Mouse (Mus musculus) neural tube, embryonic 15.5 days (tissue): ENCODE data around the gene Jam3. TPM values are rescaled to one million over a fixed set of nuclear protein-coding genes. Genes with fewer than 3 reads are reported as not detected.
A peak's percentile ranks its signal among the peaks of the same experiment; 100 is the strongest.

Experiments
- ATAC-seq: fragments of 200-750 bp; cut with Nextera tagmentation; 2 replicates; pipeline ENCODE4 v1.8.0; 2017; ENCODE audit warnings: mild to moderate bottlenecking, moderate TSS enrichment, moderate library complexity; ENCODE audit not compliant: low FRiP score
- H3K27ac ChIP-seq: fragments of 300-500 bp; sonication (generic); replicated peaks from 2 replicates; pipeline ENCODE4 v1.5.1; 2015; ENCODE audit warnings: mild to moderate bottlenecking, inconsistent platforms
- H3K27me3 ChIP-seq: fragments of 300-500 bp; sonication (generic); replicated peaks from 2 replicates; pipeline ENCODE4 v1.6.1; 2015; ENCODE audit warnings: inconsistent platforms
- H3K36me3 ChIP-seq: fragments of 300-500 bp; sonication (generic); 2 replicates; pipeline ENCODE4 v1.6.1; 2015; ENCODE audit warnings: inconsistent platforms
- H3K4me1 ChIP-seq: fragments of 300-500 bp; sonication (generic); 2 replicates; pipeline ENCODE4 v1.6.1; 2015; ENCODE audit warnings: inconsistent platforms
- H3K4me2 ChIP-seq: fragments of 300-500 bp; sonication (generic); 2 replicates; pipeline ENCODE4 v1.6.1; 2015; ENCODE audit warnings: inconsistent platforms, mild to moderate bottlenecking, moderate library complexity
- H3K4me3 ChIP-seq: fragments of 300-500 bp; sonication (generic); replicated peaks from 2 replicates; pipeline ENCODE4 v1.5.1; 2015; ENCODE audit warnings: mild to moderate bottlenecking, inconsistent platforms
- H3K9ac ChIP-seq: fragments of 300-500 bp; sonication (generic); replicated peaks from 2 replicates; pipeline ENCODE4 v1.6.1; 2015; ENCODE audit warnings: mild to moderate bottlenecking, inconsistent platforms
- H3K9me3 ChIP-seq: fragments of 300-500 bp; sonication (generic); replicated peaks from 2 replicates; pipeline ENCODE4 v1.6.1; 2016; ENCODE audit warnings: inconsistent platforms
- WGBS: fragments of 180-500 bp; shearing (Covaris S2); methylation state at CpG from one replicate; pipeline ENCODE4 v1.1.7; 2015; ENCODE audit warnings: mixed read lengths; 5-methylcytosine and 5-hydroxymethylcytosine counted together
- polyA plus RNA-seq: library from polyadenylated mRNA; unstranded; fragments of >200 nt; fragmentation: Nextera tagmentation; extraction: Ambion mirVana; gene quantifications from 2 replicates; pipeline ENCODE4 v1.2.1, GENCODE M21; 2015

The Jam3 gene
- polyA plus RNA-seq, 1 experiment from 2014 or later, result 42.3 TPM

DNA sequence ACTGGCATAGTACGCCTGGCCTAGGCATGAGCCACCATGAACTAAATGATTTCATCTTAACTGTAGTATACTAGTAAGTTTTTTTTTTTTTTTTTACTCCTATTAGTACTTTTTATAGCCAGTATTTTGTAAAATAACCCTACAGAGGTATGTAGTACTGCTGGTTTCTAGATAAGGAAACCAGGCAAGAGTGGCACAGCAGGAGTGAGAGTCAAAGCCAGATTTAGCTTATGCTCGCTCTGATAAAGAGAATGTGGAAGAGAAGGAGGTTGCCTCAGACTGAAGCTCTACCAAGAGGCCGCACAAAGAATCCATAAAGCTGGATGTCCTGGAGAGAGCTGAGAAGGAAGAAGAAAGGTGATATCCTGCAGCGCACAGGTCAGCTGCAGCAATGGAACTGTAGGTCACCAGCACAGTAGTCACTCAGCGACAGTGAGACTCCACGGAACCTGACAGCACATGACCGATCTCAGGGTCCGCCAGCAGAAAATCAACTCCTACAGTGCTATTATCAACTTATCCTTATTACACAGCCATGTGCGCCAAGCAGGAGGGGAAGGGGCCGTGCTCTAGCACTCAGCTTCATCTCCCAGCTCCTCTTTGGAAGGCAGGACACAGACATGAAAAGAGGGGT, 14.7 kb downstream of the Jam3 start:
- Histone ChIP-seq H3K4me2 (no peak overlapping the region), H3K27ac (no peak overlapping the region), H3K4me3 (no peak overlapping the region), H3K4me1 (no peaks in the 10 kb centered on the region), H3K9ac (no peak overlapping the region), H3K9me3 (no peaks in the 10 kb centered on the region), H3K36me3 (peaks cover 8% of the 10 kb centered on the region; the same call in 1 of the 2 replicates), H3K27me3 (no peaks in the 10 kb centered on the region)
- ATAC-seq, result no peak
- 93% methylated on average over 10 of the region's 10 CpGs for WGBS

DNA sequence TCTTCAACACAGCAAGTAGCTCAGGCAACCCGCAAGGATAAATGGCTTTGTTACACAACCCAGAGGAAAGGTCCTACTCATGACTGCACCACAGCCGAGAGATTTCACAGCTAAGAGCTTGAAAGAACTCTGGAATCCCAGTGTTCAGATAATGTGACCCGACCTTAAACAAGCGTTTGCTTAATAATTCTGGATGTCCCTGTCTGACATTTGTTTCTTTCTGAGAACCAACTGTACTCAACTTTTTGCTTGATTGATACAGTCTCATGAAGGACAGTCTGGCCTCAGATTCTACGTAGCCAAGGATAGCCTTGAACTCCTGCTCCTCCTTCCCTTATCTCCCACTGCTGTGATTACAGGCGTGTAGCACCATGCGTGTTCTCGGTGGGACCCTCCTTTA, 18.6 kb downstream of the Jam3 start:
- WGBS, result 89% methylated on average over 8 of the region's 8 CpGs
- no peak for ATAC-seq

DNA sequence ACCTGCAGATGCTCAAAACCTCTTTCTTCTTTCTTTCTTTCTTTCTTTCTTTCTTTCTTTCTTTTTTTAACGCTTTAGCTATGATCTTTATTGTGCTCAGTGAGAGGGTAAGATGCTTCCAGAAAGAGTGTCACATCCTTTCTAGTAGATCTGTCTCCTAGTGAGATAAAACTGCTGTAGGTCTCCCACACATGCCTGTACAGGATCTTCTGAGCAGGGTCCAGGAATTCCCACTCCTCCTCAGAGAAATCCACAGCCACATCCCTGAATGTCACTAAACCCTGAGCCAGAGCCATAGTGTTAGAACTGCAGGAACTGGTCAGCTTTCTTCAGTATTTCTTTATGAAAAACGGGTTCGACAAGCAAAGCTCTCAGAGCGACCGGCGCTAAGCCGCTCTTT, 19.8 kb downstream of the Jam3 start:
- Histone ChIP-seq H3K9me3 (no peaks in the 10 kb centered on the region), H3K4me1 (peaks cover 3% of the 10 kb centered on the region; the same call in 1 of the 2 replicates), H3K4me2 (no peak overlapping the region), H3K27me3 (no peaks in the 10 kb centered on the region), H3K4me3 (no peak overlapping the region), H3K36me3 (0 out of 2 replicates have a peak, but pooled peaks cover 2% of the 10 kb centered on the region), H3K9ac (no peak overlapping the region), H3K27ac (no peak overlapping the region)
- ATAC-seq, result no peak
- WGBS, result 93% methylated on average over 7 of the region's 7 CpGs

More for the DNA sequence above, 18.6 kb downstream of the Jam3 start:
- H3K36me3 ChIP-seq, result peaks cover 6% of the 10 kb centered on the region; the same call in 1 of the 2 replicates
- no peak overlapping the region for H3K27ac ChIP-seq
- no peak overlapping the region for H3K9ac ChIP-seq
- H3K9me3 ChIP-seq, result no peaks in the 10 kb centered on the region
- no peak overlapping the region for H3K4me3 ChIP-seq
- H3K27me3 ChIP-seq, result no peaks in the 10 kb centered on the region
- peaks cover 3% of the 10 kb centered on the region; the same call in 1 of the 2 replicates for H3K4me1 ChIP-seq
- H3K4me2 ChIP-seq, result no peak overlapping the region

DNA sequence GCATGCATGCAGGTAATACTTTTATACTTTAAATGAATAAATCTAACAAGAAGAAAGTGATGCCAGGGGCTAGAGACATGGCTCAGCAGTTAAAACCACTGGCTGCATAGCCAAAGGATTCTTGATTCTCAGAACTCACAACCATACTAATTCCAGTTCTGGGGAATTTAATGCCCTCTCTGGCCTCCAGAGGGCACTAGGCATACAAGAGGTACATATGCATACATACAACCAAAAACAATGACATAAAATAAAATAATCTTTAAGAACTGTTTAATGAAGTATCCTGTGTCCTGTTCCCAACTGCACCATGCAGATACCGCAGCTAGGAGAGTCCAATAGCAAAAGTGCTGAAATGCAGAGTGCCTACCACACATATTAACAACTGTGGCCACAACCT, 20.8 kb downstream of the Jam3 start:
- H3K36me3 ChIP-seq, result no peaks in the 10 kb centered on the region
- ATAC-seq, result peak; percentile 50
- WGBS, result 68% methylated on average over 1 of the region's 1 CpGs

DNA sequence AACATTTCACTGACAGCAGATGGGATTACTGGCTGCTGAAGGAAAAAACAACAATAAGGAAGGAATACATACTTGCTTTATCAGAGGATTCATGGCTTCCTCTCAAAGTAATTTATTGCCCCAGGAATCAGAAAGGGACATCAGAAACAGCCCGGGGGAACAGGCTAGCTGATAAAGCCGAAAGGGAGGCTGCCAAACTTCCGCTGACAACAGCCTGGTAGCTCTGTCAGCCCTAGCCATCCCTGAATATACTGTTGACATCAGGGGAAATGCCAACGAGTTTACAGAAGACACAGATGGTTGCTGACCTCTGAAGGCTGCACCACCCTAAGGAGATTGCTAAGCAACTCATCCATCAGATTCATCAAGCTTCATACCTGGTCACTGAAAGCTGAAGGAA, 26.6 kb downstream of the Jam3 start:
- Histone ChIP-seq H3K27ac (no peak overlapping the region), H3K9ac (no peak overlapping the region), H3K4me1 (peaks cover 4% of the 10 kb centered on the region), H3K9me3 (no peaks in the 10 kb centered on the region), H3K4me3 (no peak overlapping the region), H3K27me3 (no peaks in the 10 kb centered on the region), H3K36me3 (no peaks in the 10 kb centered on the region), H3K4me2 (no peak overlapping the region)
- no peak for ATAC-seq
- WGBS, result 70% methylated on average over 4 of the region's 4 CpGs

More for the DNA sequence above, 20.8 kb downstream of the Jam3 start:
- Histone ChIP-seq H3K27me3 (no peaks in the 10 kb centered on the region), H3K27ac (no peak overlapping the region), H3K9me3 (no peaks in the 10 kb centered on the region), H3K4me3 (no peak overlapping the region), H3K4me1 (peaks cover 3% of the 10 kb centered on the region; the same call in 1 of the 2 replicates), H3K9ac (no peak overlapping the region), H3K4me2 (no peak overlapping the region)

DNA sequence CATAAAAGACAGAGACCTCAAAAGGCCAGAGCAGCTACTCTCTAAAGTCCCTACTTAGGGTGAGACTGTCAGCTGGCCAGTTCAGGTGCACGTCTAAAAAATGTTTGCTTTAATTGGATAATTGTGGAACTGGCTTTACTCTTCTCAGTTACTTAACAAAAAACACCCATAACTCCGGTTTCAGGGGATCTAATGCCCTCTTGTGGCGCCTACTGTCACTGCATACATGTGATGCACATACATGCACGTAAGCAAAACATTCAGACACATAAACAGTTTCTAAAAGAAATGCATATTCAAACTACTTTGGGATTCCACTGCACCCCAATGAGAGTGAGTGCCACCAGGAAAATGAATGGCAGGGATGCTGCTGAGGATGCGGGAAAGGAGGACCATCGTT, 28.7 kb downstream of the Jam3 start:
- H3K27me3 ChIP-seq, result no peaks in the 10 kb centered on the region
- H3K36me3 ChIP-seq, result no peaks in the 10 kb centered on the region
- 94% methylated on average over 6 of the region's 6 CpGs for WGBS
- no peak overlapping the region for H3K4me2 ChIP-seq
- H3K4me1 ChIP-seq, result peaks cover 19% of the 10 kb centered on the region
- H3K9ac ChIP-seq, result no peak overlapping the region
- no peak for ATAC-seq
- H3K27ac ChIP-seq, result no peak overlapping the region
- H3K9me3 ChIP-seq, result no peaks in the 10 kb centered on the region
- H3K4me3 ChIP-seq, result no peak overlapping the region

DNA sequence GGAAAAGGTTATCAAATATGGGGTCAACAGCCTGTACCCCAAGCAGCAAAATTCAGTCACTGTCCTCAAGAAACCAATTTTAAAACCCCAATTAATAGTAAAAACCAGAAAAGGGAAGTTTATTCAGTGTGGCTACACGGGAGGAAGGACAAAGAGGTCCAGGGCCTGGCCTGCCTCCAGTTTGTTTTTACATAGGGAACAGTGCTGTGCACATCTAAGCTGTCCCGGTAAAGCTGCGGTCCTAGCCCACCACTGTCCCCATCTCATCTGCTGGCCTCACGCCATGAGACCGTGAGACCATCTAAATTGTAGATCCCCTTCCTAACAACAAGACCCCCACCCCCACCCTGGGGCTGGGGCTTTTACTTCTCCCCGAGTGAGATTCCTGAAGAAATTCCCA, 29.8 kb downstream of the Jam3 start:
- WGBS, result 44% methylated on average over 6 of the region's 6 CpGs
- Histone ChIP-seq H3K27me3 (no peaks in the 10 kb centered on the region), H3K4me1 (peaks cover 19% of the 10 kb centered on the region), H3K36me3 (no peaks in the 10 kb centered on the region), H3K4me3 (no peak overlapping the region), H3K9ac (no peak overlapping the region), H3K27ac (no peak overlapping the region), H3K4me2 (no peak overlapping the region), H3K9me3 (no peaks in the 10 kb centered on the region)
- ATAC-seq, result no peak

DNA sequence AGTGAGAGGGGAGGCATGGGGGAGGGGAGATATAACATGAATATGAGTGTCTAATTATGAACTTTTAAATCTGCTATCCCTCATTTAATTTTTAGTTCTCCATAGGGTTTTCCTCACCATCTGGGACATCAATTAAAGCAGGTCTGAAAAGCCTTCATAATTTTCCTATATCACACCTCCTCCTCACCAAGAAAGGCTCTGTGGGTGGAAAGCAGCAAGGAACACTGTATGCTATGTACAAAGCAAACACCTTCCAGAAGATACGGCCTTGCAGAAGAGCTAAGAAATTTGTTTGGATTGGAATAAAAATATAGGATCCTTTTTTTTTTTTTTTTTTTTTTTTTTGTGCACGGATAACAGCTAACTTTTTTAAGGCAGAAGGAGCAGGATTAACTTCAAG, 31.3 kb downstream of the Jam3 start:
- H3K4me1 ChIP-seq, result peaks cover 19% of the 10 kb centered on the region
- H3K36me3 ChIP-seq, result no peaks in the 10 kb centered on the region
- H3K9ac ChIP-seq, result no peak overlapping the region
- no peak overlapping the region for H3K4me2 ChIP-seq
- no peak overlapping the region for H3K4me3 ChIP-seq
- no peak overlapping the region for H3K27ac ChIP-seq
- 81% methylated on average over 2 of the region's 2 CpGs for WGBS
- H3K9me3 ChIP-seq, result no peaks in the 10 kb centered on the region
- no peak for ATAC-seq
- no peaks in the 10 kb centered on the region for H3K27me3 ChIP-seq

DNA sequence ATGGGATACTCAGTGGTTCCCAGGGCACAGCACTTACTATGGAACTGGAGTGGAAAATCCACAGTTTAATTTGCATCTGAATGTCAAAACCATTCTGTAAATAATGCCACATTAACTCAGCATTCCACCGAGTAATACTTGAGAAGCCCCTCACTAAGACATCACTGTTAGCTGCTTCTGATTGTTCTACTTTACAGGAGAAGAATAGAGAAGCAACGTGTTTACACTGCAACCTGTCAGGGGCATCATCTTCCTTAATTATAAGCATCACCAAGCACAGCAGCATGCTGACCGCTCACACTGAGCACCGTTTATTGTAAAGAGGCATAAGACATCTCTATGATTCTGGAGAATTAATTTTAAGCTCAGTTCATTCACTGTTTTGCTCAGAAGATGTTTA, 32.3 kb downstream of the Jam3 start:
- Histone ChIP-seq H3K9me3 (no peaks in the 10 kb centered on the region), H3K27ac (peak overlapping the region; percentile 48), H3K4me1 (peaks cover 19% of the 10 kb centered on the region), H3K9ac (no peak overlapping the region), H3K4me2 (no peak overlapping the region), H3K4me3 (no peak overlapping the region), H3K36me3 (no peaks in the 10 kb centered on the region), H3K27me3 (no peaks in the 10 kb centered on the region)
- ATAC-seq, result peak; percentile 19; the same call in 1 of the 2 replicates
- 29% methylated on average over 4 of the region's 4 CpGs for WGBS

DNA sequence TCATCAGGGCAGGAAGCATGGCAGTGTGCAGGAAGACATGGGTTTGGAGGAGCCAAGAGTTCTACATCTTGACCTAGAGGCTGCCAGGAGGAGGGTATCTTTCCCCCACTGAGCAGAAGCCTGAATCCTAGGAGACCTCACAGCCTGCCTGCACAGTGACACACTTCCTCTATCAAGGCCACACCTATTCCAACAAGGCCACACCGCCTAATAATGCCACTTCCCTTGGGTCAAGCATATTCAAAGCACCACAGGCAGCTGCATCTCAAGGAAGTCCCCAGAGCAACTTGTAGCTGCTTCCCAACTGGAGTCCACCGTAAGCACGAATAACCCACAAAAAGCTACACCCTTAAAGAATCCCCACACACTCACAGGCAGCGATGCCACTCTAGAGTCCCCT, 33.1 kb downstream of the Jam3 start:
- H3K9me3 ChIP-seq, result no peaks in the 10 kb centered on the region
- ATAC-seq, result no peak
- H3K4me3 ChIP-seq, result no peak overlapping the region
- no peaks in the 10 kb centered on the region for H3K36me3 ChIP-seq
- no peaks in the 10 kb centered on the region for H3K27me3 ChIP-seq
- WGBS, result 90% methylated on average over 4 of the region's 4 CpGs
- H3K4me1 ChIP-seq, result peaks cover 19% of the 10 kb centered on the region
- H3K27ac ChIP-seq, result no peak overlapping the region
- no peak overlapping the region for H3K4me2 ChIP-seq
- no peak overlapping the region for H3K9ac ChIP-seq

DNA sequence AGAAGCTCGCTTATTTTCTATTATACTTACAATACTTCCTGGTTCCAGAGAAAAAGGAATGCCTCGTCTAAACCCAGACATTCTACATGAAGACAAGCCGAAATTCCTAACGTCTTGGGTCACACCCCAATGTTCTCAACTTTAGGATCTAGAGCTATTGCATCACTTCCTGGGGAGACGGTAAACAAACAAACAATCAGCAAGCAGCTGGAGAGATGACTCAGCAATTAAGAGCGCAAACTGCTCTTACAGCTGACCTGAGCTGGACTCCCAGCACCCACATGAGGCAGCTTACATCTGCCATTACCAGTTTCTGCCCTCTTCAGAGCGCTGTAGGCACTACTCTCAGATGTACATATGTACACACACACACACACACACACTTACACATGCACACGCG, 34.0 kb downstream of the Jam3 start:
- no peak overlapping the region for H3K4me3 ChIP-seq
- ATAC-seq, result no peak
- H3K27ac ChIP-seq, result no peak overlapping the region
- no peak overlapping the region for H3K4me2 ChIP-seq
- H3K36me3 ChIP-seq, result no peaks in the 10 kb centered on the region
- WGBS, result 89% methylated on average over 9 of the region's 9 CpGs
- no peak overlapping the region for H3K9ac ChIP-seq
- H3K9me3 ChIP-seq, result no peaks in the 10 kb centered on the region
- peaks cover 19% of the 10 kb centered on the region for H3K4me1 ChIP-seq
- no peaks in the 10 kb centered on the region for H3K27me3 ChIP-seq

DNA sequence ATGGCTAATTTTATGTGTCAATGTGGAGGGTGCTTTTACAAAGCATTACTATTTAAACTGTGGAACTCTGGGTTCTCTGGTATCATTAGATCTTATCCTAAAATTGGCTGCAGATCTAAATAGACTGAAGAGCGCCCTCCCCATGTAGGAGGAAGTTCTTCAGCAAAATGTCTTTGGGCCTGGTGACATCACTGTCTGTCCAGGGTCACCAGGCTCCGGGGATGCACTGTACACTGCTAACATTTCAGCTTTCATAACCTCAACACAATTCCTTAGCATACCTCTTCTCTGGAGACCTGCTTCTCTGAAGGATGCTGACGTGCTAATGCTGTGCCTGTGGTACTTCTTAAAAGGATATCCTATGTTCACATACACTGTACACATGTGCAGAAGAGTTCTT, 43.5 kb downstream of the Jam3 start:
- H3K9ac ChIP-seq, result no peak overlapping the region
- no peak for ATAC-seq
- H3K4me3 ChIP-seq, result no peak overlapping the region
- no peaks in the 10 kb centered on the region for H3K36me3 ChIP-seq
- H3K4me2 ChIP-seq, result no peak overlapping the region
- no peak overlapping the region for H3K27ac ChIP-seq
- no peaks in the 10 kb centered on the region for H3K27me3 ChIP-seq
- 87% methylated on average over 3 of the region's 3 CpGs for WGBS
- H3K9me3 ChIP-seq, result no peaks in the 10 kb centered on the region
- H3K4me1 ChIP-seq, result peaks cover 18% of the 10 kb centered on the region
